Mouse (Mus musculus) thymus, adult 2 months (tissue): ENCODE results near the gene Clk3. TPM values are rescaled to one million over a fixed set of nuclear protein-coding genes. Genes with fewer than 3 reads are reported as not detected.

Source experiments
- DNase-seq: peaks from one replicate; pipeline ENCODE4 v3.0.0; 2021
- H3K27ac ChIP-seq: fragments of 200-500 bp; 2 replicates; pipeline ENCODE4 v1.5.1; 2012; ENCODE audit warnings: low read length, control low read depth; ENCODE audit not compliant: control insufficient read depth, insufficient read depth
- H3K27me3 ChIP-seq: fragments of 200-500 bp; 2 replicates; pipeline ENCODE4 v1.6.1; 2012; ENCODE audit warnings: mild to moderate bottlenecking, low read length, moderate library complexity, mixed read lengths; ENCODE audit not compliant: control insufficient read depth, insufficient read depth
- H3K36me3 ChIP-seq: fragments of 200-500 bp; 2 replicates; pipeline ENCODE4 v1.6.1; 2012; ENCODE audit warnings: mild to moderate bottlenecking, low read length, moderate library complexity; ENCODE audit not compliant: control insufficient read depth, insufficient read depth
- H3K4me1 ChIP-seq: fragments of 200-500 bp; replicated peaks from 2 replicates; pipeline ENCODE4 v1.6.1; 2012; ENCODE audit warnings: low read length; ENCODE audit not compliant: control insufficient read depth, insufficient read depth
- H3K4me3 ChIP-seq: fragments of 200-500 bp; 2 replicates; pipeline ENCODE4 v1.5.1; 2012; ENCODE audit warnings: mild to moderate bottlenecking, low read length, control low read depth, moderate library complexity; ENCODE audit not compliant: control insufficient read depth, insufficient read depth
- CTCF ChIP-seq: fragments of 200-500 bp; IDR thresholded peaks from 2 replicates; pipeline ENCODE4 v1.5.1; 2012; ENCODE audit warnings: mild to moderate bottlenecking, control low read depth, low read length, moderate library complexity, borderline replicate concordance; ENCODE audit not compliant: control insufficient read depth, poor library complexity, insufficient read depth; ENCODE audit errors: extremely low read depth
- POLR2A ChIP-seq: fragments of 200-500 bp; IDR thresholded peaks from 2 replicates; pipeline ENCODE4 v1.6.1; 2012; ENCODE audit warnings: mild to moderate bottlenecking, low read length, control low read depth, moderate library complexity; ENCODE audit not compliant: control insufficient read depth, poor library complexity, insufficient read depth; ENCODE audit errors: extremely low read depth
- WGBS: fragments of 180-500 bp; shearing (Covaris S2); methylation state at CpG from one replicate; pipeline ENCODE4 v1.1.7; 2018; 5-methylcytosine and 5-hydroxymethylcytosine counted together
- polyA plus RNA-seq: library from polyadenylated mRNA; depleted of rRNA; stranded (reverse); fragments of >200 nt; gene quantifications from 2 replicates; pipeline ENCODE4 v1.2.3, GENCODE M21; 2012; rRNA removed

Clk3 gene
- polyA plus RNA-seq, 1 experiment, result 762 TPM

DNA sequence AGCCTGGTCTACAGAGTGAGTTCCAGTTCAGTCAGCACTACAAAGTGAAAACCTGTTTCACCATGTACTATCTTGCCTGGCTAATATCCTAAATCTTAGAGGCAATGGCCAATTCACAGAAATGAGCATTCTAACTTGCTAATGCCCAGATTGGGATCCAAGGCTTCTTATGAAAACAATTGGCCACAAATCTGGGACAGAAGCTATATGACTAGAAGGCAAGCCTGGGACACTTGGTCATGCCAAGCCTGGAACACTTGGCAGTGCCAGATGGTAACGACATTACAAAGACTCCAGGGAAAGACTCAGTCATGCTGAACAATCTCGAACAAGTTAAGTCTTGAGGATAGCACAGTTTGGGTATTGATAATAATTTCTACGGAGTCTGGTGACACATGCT lies 59.2 kb downstream of the Clk3 start:
- no peak overlapping the region for H3K4me3 ChIP-seq
- 96% methylated on average over 3 of the region's 3 CpGs for WGBS
- no peak overlapping the region for H3K27ac ChIP-seq
- TF ChIP-seq POLR2A, result no peak
- TF ChIP-seq CTCF, result no peak
- H3K4me1 ChIP-seq, result peaks cover 9% of the 10 kb centered on the region
- DNase-seq, result no peak
- H3K36me3 ChIP-seq, result no peaks in the 10 kb centered on the region
- H3K27me3 ChIP-seq, result no peaks in the 10 kb centered on the region; the same call in 1 of the 2 replicates

Other genes starting within 250 kb of the Clk3 start
- 376 and 397 TPM in 2 replicates for gene Cox5a, start 244.6 kb downstream of the Clk3 start, polyA plus RNA-seq
- 9.8 and 10.4 TPM in 2 replicates for gene Fam219b, start 228.3 kb downstream of the Clk3 start, polyA plus RNA-seq
- gene Mpi, start 213.1 kb downstream of the Clk3 start, polyA plus RNA-seq, result 39.1 and 54.3 TPM in 2 replicates
- 117 and 134 TPM in 2 replicates for gene Scamp2, start 204.9 kb downstream of the Clk3 start, polyA plus RNA-seq
- 65.7 and 71.9 TPM in 2 replicates for gene Ulk3, start 176.4 kb downstream of the Clk3 start, polyA plus RNA-seq
- 0.04 and 0.34 TPM in 2 replicates for gene Cplx3, start 159.6 kb downstream of the Clk3 start, polyA plus RNA-seq
- gene Lman1l, start 145.1 kb downstream of the Clk3 start, polyA plus RNA-seq, result 0.20 and 0.26 TPM in 2 replicates
- gene Csk, start 112.2 kb downstream of the Clk3 start, polyA plus RNA-seq, result 245 and 301 TPM in 2 replicates
- gene Cyp1a2, start 82.2 kb downstream of the Clk3 start, polyA plus RNA-seq, result 1.1 and 2.5 TPM in 2 replicates
- gene Cyp1a1, start 77.9 kb downstream of the Clk3 start, polyA plus RNA-seq, result 0.15 and 0.24 TPM in 2 replicates
- gene Edc3, start 57.3 kb downstream of the Clk3 start, polyA plus RNA-seq, result 31.4 and 31.7 TPM in 2 replicates
- gene Arid3b, start 70.9 kb upstream of the Clk3 start, polyA plus RNA-seq, result 68.0 and 70.3 TPM in 2 replicates
- 182 and 201 TPM in 2 replicates for gene Ubl7, start 145.1 kb upstream of the Clk3 start, polyA plus RNA-seq
- 81.6 and 85.6 TPM in 2 replicates for gene Sema7a, start 174.3 kb upstream of the Clk3 start, polyA plus RNA-seq
- gene Cyp11a1, start 240.6 kb upstream of the Clk3 start, polyA plus RNA-seq, result 0.84 and 1.3 TPM in 2 replicates